Mouse (Mus musculus) heart, embryonic 14.5 days (tissue): ENCODE results near the gene Lmo2. TPM values are rescaled to one million over a fixed set of nuclear protein-coding genes. Genes with fewer than 3 reads are reported as not detected.

ENCODE experiments used
- ATAC-seq: fragments of 200-750 bp; cut with Nextera tagmentation; 2 replicates; pipeline ENCODE4 v1.8.0; 2017; ENCODE audit warnings: low read depth, moderate TSS enrichment; ENCODE audit not compliant: insufficient number of reproducible peaks, insufficient read depth, low FRiP score
- H3K27ac ChIP-seq, 2 experiments: fragments of 200-500 bp in 1 of 2; fragments of 300-500 bp in 1 of 2; sonication (generic) in 1 of 2; replicated peaks in 1 of 2; 2 replicates each; pipeline ENCODE4 v1.5.1; 2012 to 2014; ENCODE audit warnings: low read depth in 2 of 2, low read length in 2 of 2, control low read depth in 1 of 2, mild to moderate bottlenecking in 1 of 2, mixed read lengths in 1 of 2; ENCODE audit not compliant: control insufficient read depth in 1 of 2, insufficient read depth in 1 of 2
- H3K27me3 ChIP-seq: fragments of 300-500 bp; sonication (generic); 2 replicates; pipeline ENCODE4 v1.6.1; 2014; ENCODE audit warnings: mild to moderate bottlenecking, low read length, control low read depth; ENCODE audit not compliant: control insufficient read depth, insufficient read depth
- H3K36me3 ChIP-seq: fragments of 300-500 bp; sonication (generic); 2 replicates; pipeline ENCODE4 v1.6.1; 2014; ENCODE audit warnings: mild to moderate bottlenecking, control low read depth, low read length, mixed read lengths; ENCODE audit not compliant: control insufficient read depth, insufficient read depth
- H3K4me1 ChIP-seq, 2 experiments: fragments of 200-500 bp in 1 of 2; fragments of 300-500 bp in 1 of 2; sonication (generic) in 1 of 2; 2 replicates each; pipeline ENCODE4 v1.6.1; 2012 to 2014; ENCODE audit warnings: low read length in 2 of 2, control low read depth in 1 of 2, mixed read lengths in 1 of 2; ENCODE audit not compliant: control insufficient read depth in 2 of 2, insufficient read depth in 2 of 2
- H3K4me2 ChIP-seq: fragments of 300-500 bp; sonication (generic); 2 replicates; pipeline ENCODE4 v1.6.1; 2014; ENCODE audit warnings: mild to moderate bottlenecking, low read length
- H3K4me3 ChIP-seq, 2 experiments: fragments of 200-500 bp in 1 of 2; fragments of 300-500 bp in 1 of 2; sonication (generic) in 1 of 2; 2 replicates each; pipeline ENCODE4 v1.5.1; 2012 to 2014; ENCODE audit warnings: low read length in 2 of 2, mild to moderate bottlenecking in 2 of 2, control low read depth in 1 of 2, low read depth in 1 of 2, moderate library complexity in 1 of 2; ENCODE audit not compliant: control insufficient read depth in 1 of 2, insufficient read depth in 1 of 2
- H3K9ac ChIP-seq: fragments of 300-500 bp; sonication (generic); 2 replicates; pipeline ENCODE4 v1.6.1; 2014; ENCODE audit warnings: mild to moderate bottlenecking, low read length
- H3K9me3 ChIP-seq: fragments of 300-500 bp; sonication (generic); 2 replicates; pipeline ENCODE4 v1.6.1; 2016; ENCODE audit warnings: low read length, control low read depth; ENCODE audit not compliant: control insufficient read depth
- WGBS: fragments of 180-500 bp; shearing (Covaris S2); extraction: QIAGEN DNeasy Blood & Tissue Kit; methylation state at CpG from one replicate; pipeline ENCODE4 v1.1.7; 2014; 5-methylcytosine and 5-hydroxymethylcytosine counted together
- polyA plus RNA-seq: library from polyadenylated mRNA; unstranded; fragments of >200 nt; fragmentation: Nextera tagmentation; extraction: Ambion mirVana; gene quantifications from 2 replicates; pipeline ENCODE4 v1.2.1, GENCODE M21; 2014

The Lmo2 gene
- polyA plus RNA-seq, 1 experiment from 2014 or later = 21.9 TPM

DNA sequence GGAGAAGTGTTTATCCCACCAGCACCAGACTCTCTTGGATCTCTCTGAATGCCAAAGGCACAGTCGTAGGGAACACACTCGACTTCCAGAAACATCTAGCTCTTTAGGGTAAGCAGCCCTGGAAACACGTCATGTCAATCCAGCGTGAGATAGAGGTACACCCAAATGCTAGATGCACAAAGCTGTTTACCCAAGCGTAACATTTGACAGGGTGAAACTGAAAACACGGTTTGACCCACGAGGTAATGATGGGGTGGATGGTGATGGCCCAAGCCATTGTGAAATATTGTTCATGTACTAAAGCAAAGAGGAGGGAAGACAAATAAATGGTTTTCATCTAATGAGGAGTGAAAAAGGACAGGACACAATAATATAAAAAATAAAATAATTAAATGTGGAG lies 23.5 kb upstream of the Lmo2 start:
- 74% methylated on average over 7 of the region's 7 CpGs for WGBS
- Histone ChIP-seq H3K9ac (no peak overlapping the region), H3K36me3 (no peaks in the 10 kb centered on the region), H3K4me3 (no peak overlapping the region), H3K4me2 (no peak overlapping the region), H3K9me3 (no peaks in the 10 kb centered on the region), H3K27ac (no peak overlapping the region), H3K27me3 (no peaks in the 10 kb centered on the region), H3K4me1 (peaks cover 2 to 5% of the 10 kb centered on the region in 2 experiments; a peak in 2 of 4 replicates)
- no peak for ATAC-seq

DNA sequence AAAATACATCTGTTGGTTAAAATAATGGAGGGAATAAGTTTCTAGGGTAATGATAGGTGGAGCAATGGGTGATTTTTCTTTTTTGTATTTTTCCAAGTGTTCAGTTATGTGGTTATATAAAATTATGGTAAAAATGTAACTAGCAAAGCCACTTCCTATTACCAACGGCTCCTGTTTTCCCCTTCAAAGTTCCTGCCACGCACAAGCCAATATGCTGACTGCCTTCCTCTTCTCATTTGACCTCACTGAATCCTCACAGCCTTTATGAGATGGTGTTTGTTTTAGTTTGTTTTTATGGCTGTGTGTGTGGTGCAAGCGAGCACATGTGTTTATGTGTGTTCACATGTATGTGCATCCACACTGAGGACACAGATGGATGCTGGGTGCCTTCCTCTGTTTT lies 23.1 kb upstream of the Lmo2 start:
- Histone ChIP-seq H3K4me2 (no peak overlapping the region), H3K36me3 (no peaks in the 10 kb centered on the region), H3K27me3 (no peaks in the 10 kb centered on the region), H3K9me3 (no peaks in the 10 kb centered on the region), H3K9ac (no peak overlapping the region), H3K27ac (no peak overlapping the region), H3K4me1 (peaks cover 2 to 5% of the 10 kb centered on the region in 2 experiments; a peak in 2 of 4 replicates), H3K4me3 (no peak overlapping the region)
- WGBS = 73% methylated on average over 3 of the region's 3 CpGs
- ATAC-seq = no peak

DNA sequence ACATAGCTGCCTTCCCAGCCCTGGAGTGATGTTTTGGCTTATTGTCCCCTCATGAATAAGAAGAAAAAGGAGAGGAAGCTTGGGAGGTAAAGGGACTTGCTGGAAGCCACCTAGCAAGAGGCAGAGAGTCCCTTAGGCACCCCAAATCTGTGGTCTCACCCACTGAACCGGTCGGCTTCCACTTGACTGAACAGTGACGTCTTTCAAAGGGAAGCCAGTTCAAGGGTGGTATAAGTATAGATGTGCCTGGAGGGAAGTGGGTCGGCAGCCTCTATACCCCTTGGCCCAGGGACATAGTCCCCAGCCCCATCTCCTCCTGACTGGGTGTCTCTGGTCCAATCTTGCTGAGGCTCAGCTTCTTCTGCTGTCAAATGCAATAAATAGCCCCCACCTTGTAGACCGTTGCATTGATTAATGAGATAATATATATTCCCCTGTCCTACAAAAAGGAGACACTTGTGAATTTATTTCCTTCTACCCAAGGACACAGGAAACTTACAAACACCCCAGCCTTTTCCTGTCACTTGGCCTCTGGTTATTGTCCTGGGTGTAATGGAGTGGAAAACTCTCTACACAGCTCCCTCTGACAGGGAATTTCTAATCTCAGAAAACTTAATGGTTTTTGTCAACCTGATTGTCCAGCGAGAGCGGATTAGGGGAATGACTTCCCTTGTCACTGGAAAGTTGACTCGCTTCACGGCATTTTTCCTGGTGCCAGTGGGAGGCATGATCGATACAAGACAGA lies 21.9 kb upstream of the Lmo2 start:
- H3K9me3 ChIP-seq = no peaks in the 10 kb centered on the region
- no peaks in the 10 kb centered on the region for H3K27me3 ChIP-seq
- H3K27ac ChIP-seq = no peak overlapping the region
- 0 out of 2 replicates have a peak overlapping the region, but pooled peaks have one; percentile 1 for H3K4me2 ChIP-seq
- no peak overlapping the region for H3K4me3 ChIP-seq
- ATAC-seq = no peak
- H3K36me3 ChIP-seq = no peaks in the 10 kb centered on the region
- H3K4me1 ChIP-seq = peaks cover 2 to 5% of the 10 kb centered on the region in 2 experiments; a peak in 2 of 4 replicates
- 48% methylated on average over 10 of the region's 10 CpGs for WGBS
- no peak overlapping the region for H3K9ac ChIP-seq

DNA sequence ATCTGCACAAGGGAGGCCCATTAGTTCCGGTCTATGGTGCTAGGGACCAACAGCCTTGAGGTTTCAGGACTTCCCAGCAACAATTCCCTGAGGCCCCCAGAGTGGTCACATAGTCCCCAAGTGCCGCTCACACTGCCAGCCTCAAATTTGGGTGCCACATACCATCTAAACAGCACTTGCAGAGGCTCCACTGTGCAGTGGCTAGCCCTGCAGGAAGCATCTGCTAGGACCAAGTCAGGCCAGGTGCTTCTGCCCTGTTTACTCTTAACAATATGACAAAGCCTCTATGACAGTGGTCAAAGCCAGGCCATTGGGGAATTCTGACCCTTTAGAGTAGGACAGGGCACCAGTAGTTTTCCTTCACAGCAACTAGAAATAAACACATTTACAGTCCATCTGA lies 21.1 kb upstream of the Lmo2 start:
- H3K27me3 ChIP-seq = no peaks in the 10 kb centered on the region
- WGBS = 87% methylated on average over 2 of the region's 2 CpGs
- H3K9ac ChIP-seq = no peak overlapping the region
- no peak overlapping the region for H3K4me2 ChIP-seq
- H3K27ac ChIP-seq = no peak overlapping the region
- H3K9me3 ChIP-seq = no peaks in the 10 kb centered on the region
- H3K4me1 ChIP-seq = peaks cover 2 to 5% of the 10 kb centered on the region in 2 experiments; a peak in 2 of 4 replicates
- H3K4me3 ChIP-seq = no peak overlapping the region
- no peaks in the 10 kb centered on the region for H3K36me3 ChIP-seq
- ATAC-seq = no peak

DNA sequence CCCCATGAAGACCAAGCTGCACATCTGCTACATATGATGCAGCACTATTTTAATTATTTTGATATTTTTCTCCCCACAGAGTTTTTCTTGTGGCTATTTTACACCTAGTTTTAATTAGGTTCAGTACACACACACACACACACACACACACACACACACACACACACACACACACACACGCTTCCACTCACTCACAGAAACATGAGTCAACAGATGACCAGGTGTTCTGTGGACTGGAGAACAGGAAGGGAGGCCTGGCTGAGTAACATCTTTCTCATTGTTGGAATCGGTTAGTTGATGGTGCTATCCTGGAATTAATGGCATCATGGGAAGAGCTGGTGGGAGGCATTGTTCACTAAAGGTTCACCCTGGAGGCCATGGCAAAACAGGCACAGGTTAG lies 20.1 kb upstream of the Lmo2 start:
- no peak for ATAC-seq
- H3K4me3 ChIP-seq = no peak overlapping the region
- 86% methylated on average over 2 of the region's 2 CpGs for WGBS
- H3K27ac ChIP-seq = no peak overlapping the region
- no peak overlapping the region for H3K4me2 ChIP-seq
- no peaks in the 10 kb centered on the region for H3K27me3 ChIP-seq
- H3K9me3 ChIP-seq = no peaks in the 10 kb centered on the region
- no peak overlapping the region for H3K9ac ChIP-seq
- H3K4me1 ChIP-seq = peaks cover 2 to 5% of the 10 kb centered on the region in 2 experiments; a peak in 2 of 4 replicates
- H3K36me3 ChIP-seq = no peaks in the 10 kb centered on the region

DNA sequence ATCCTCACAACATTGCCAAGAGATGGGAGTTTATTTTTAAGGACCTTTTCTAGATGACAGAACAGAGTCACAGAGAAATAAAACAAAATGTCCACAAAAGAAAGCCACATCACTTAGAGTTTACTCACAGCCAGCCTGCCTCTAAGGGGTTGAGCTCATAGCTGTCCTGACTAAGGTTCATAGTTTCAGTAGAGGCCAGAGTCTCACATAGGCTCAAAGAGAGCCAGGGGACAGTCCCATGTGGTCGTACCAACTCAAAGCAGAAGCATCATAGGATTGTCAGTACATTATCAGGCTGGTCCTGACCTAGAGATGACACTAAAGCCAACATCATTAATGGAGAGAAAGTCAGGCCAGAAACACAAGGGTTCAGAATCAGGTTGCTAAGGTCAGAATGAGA lies 19.2 kb upstream of the Lmo2 start:
- H3K4me2 ChIP-seq = no peak overlapping the region
- 79% methylated on average over 1 of the region's 1 CpGs for WGBS
- H3K36me3 ChIP-seq = no peaks in the 10 kb centered on the region
- H3K9me3 ChIP-seq = no peaks in the 10 kb centered on the region
- no peak overlapping the region for H3K9ac ChIP-seq
- H3K27me3 ChIP-seq = no peaks in the 10 kb centered on the region
- H3K27ac ChIP-seq = no peak overlapping the region
- no peak for ATAC-seq
- peaks cover 2 to 5% of the 10 kb centered on the region in 2 experiments; a peak in 2 of 4 replicates for H3K4me1 ChIP-seq
- no peak overlapping the region for H3K4me3 ChIP-seq

DNA sequence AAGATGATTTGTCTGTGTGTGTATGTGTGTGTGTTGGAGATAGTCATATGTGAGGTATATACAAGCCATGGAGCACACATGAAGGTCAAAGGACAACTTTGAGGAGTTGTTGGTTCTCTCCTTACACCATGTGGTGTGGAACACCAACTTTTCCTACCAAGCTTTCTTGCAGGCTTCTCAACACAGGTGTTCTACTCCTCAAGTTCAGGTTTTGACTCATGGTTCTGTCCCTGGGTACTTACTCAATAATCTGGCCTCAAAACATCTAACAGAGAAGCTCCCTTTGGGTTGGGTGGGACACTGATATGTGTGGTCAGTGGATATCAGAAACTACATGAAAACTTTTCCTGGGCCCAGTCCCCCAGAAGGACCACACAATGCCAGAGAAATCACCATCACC lies 18.8 kb upstream of the Lmo2 start:
- Histone ChIP-seq H3K4me1 (peaks cover 2 to 5% of the 10 kb centered on the region in 2 experiments; a peak in 2 of 4 replicates), H3K4me3 (no peak overlapping the region), H3K36me3 (no peaks in the 10 kb centered on the region), H3K9me3 (no peaks in the 10 kb centered on the region), H3K9ac (no peak overlapping the region), H3K27me3 (no peaks in the 10 kb centered on the region), H3K27ac (no peak overlapping the region), H3K4me2 (no peak overlapping the region)
- no peak for ATAC-seq

DNA sequence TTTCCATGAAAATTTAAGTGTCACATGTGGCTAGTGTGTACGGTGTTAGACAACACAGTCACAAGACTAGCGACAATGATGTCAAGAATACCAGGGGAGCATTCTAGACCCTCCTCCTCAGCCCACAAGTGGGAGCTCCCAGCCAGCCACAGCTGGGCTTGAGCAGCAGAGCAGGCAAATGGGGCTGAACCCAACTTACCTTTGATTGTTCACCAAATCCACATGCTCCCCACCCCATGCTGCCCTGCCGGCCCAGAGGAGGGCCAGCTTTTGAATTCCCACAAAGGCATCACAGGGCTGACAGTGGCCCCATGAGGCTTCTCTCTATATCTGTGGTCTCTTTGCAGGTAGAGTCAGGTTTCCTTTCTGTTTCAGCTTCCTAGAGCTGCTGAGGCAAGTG lies 16.7 kb upstream of the Lmo2 start:
- Histone ChIP-seq H3K9ac (no peak overlapping the region), H3K27me3 (no peaks in the 10 kb centered on the region), H3K4me2 (no peak overlapping the region), H3K4me3 (no peak overlapping the region), H3K4me1 (peaks cover 2 to 6% of the 10 kb centered on the region in 2 experiments; a peak in 2 of 4 replicates), H3K9me3 (no peaks in the 10 kb centered on the region), H3K27ac (no peak overlapping the region), H3K36me3 (no peaks in the 10 kb centered on the region)
- no peak for ATAC-seq
- 78% methylated on average over 3 of the region's 3 CpGs for WGBS
